Mouse (Mus musculus) intestine, embryonic 14.5 days (tissue): ENCODE results near the gene Crygc. TPM values are rescaled to one million over a fixed set of nuclear protein-coding genes. Genes with fewer than 3 reads are reported as not detected.

ENCODE experiments used
- polyA plus RNA-seq: library from polyadenylated mRNA; unstranded; fragments of >200 nt; fragmentation: Nextera tagmentation; extraction: Ambion mirVana; gene quantifications from 2 replicates; pipeline ENCODE4 v1.2.1, GENCODE M21; 2014

Crygc gene
- polyA plus RNA-seq, 1 experiment from 2014 or later = not detected

Other genes with a start within 250 kb of the Crygc start
- gene Plekhm3, start 116.9 kb downstream of the Crygc start, polyA plus RNA-seq = 8.2 and 8.3 TPM in 2 replicates
- gene Akr1cl, start 40.9 kb downstream of the Crygc start, polyA plus RNA-seq = 0.24 TPM in 1 of 2 replicates, not detected in the other
- gene Cryge, start 22.5 kb downstream of the Crygc start, polyA plus RNA-seq = not detected in 2 replicates
- gene Crygd, start 10.2 kb downstream of the Crygc start, polyA plus RNA-seq = not detected in 2 replicates
- gene Crygb, start 8.6 kb upstream of the Crygc start, polyA plus RNA-seq = not detected in 2 replicates
- gene Cryga, start 29.7 kb upstream of the Crygc start, polyA plus RNA-seq = not detected in 2 replicates
- gene Gm28845, start 45.9 kb upstream of the Crygc start, polyA plus RNA-seq = not detected in 2 replicates
- 0.22 TPM in 1 of 2 replicates, not detected in the other for gene D630023F18Rik, start 49.5 kb upstream of the Crygc start, polyA plus RNA-seq
- 196 and 199 TPM in 2 replicates for gene Idh1, start 112.8 kb upstream of the Crygc start, polyA plus RNA-seq
- gene Pikfyve, start 113.0 kb upstream of the Crygc start, polyA plus RNA-seq = 13.6 and 15.5 TPM in 2 replicates
- not detected in 2 replicates for gene Pth2r, start 208.4 kb upstream of the Crygc start, polyA plus RNA-seq